Mouse (Mus musculus): ENCODE measurements at regions not wholly inside any gene's neighbourhood (a gene's known extent, or its start where the extent isn't known, plus 50 kb on each side); places are given as distances from the start of the nearest gene placed in this dataset.

- no peak overlapping the region for H3K4me3 ChIP-seq (ENCODE audit: insufficient read depth, low read depth, low read length)
- H3K4me1 ChIP-seq (ENCODE audit: control insufficient read depth, insufficient read depth, insufficient read length, low read length): no peaks in the 10 kb centered on the region; the same call in 1 of the 2 replicates
- H3K27ac ChIP-seq (replicated peaks; ENCODE audit: low read depth, low read length): no peak overlapping the region
Observed at GRCm38 (mm10) chr4:88938712-88939032, 58.7 kb upstream of the Ifne start.

GRCm38 (mm10) chr4:88937866-88938711 is 58.1 kb upstream of the Ifne start:
- H3K4me3 ChIP-seq (ENCODE audit: insufficient read depth, low read depth, low read length): peak overlapping the region; percentile 5; the same call in 1 of the 2 replicates
- no peaks in the 10 kb centered on the region; the same call in 1 of the 2 replicates for H3K4me1 ChIP-seq (ENCODE audit: control insufficient read depth, insufficient read depth, insufficient read length, low read length)
- no peak overlapping the region for H3K27ac ChIP-seq (replicated peaks; ENCODE audit: low read depth, low read length)

- Histone ChIP-seq H3K4me3 (ENCODE audit: insufficient read depth, low read depth, low read length) (no peak overlapping the region), H3K27ac (replicated peaks; ENCODE audit: low read depth, low read length) (no peak overlapping the region), H3K4me1 (ENCODE audit: control insufficient read depth, insufficient read depth, insufficient read length, low read length) (no peaks in the 10 kb centered on the region; the same call in 1 of the 2 replicates)
Observed at GRCm38 (mm10) chr4:88936976-88937375, 57.0 kb upstream of the Ifne start.

- no peaks in the 10 kb centered on the region; the same call in 1 of the 2 replicates for H3K4me1 ChIP-seq (ENCODE audit: control insufficient read depth, insufficient read depth, insufficient read length, low read length)
- H3K27ac ChIP-seq (replicated peaks; ENCODE audit: low read depth, low read length): no peak overlapping the region
Observed at GRCm38 (mm10) chr4:88935901-88936300, 55.9 kb upstream of the Ifne start.

GRCm38 (mm10) chr4:88935316-88935715 is 55.3 kb upstream of the Ifne start:
- no peak overlapping the region for H3K4me3 ChIP-seq (ENCODE audit: insufficient read depth, low read depth, low read length)
- H3K27ac ChIP-seq (replicated peaks; ENCODE audit: low read depth, low read length): no peak overlapping the region
- no peaks in the 10 kb centered on the region; the same call in 1 of the 2 replicates for H3K4me1 ChIP-seq (ENCODE audit: control insufficient read depth, insufficient read depth, insufficient read length, low read length)

More at GRCm38 (mm10) chr4:88935901-88936300, 55.9 kb upstream of the Ifne start:
- no peak overlapping the region for H3K4me3 ChIP-seq (ENCODE audit: insufficient read depth, low read depth, low read length)

GRCm38 (mm10) chr4:88934266-88935025 is 54.4 kb upstream of the Ifne start:
- no peak overlapping the region for H3K4me3 ChIP-seq (ENCODE audit: insufficient read depth, low read depth, low read length)
- no peaks in the 10 kb centered on the region; the same call in 1 of the 2 replicates for H3K4me1 ChIP-seq (ENCODE audit: control insufficient read depth, insufficient read depth, insufficient read length, low read length)
- H3K27ac ChIP-seq (replicated peaks; ENCODE audit: low read depth, low read length): no peak overlapping the region

GRCm38 (mm10) chr4:88931217-88931616 is 51.2 kb upstream of the Ifne start:
- no peak overlapping the region for H3K27ac ChIP-seq (replicated peaks; ENCODE audit: low read depth, low read length)
- H3K4me1 ChIP-seq (ENCODE audit: control insufficient read depth, insufficient read depth, insufficient read length, low read length): no peaks in the 10 kb centered on the region
- H3K4me3 ChIP-seq (ENCODE audit: insufficient read depth, low read depth, low read length): no peak overlapping the region
